Mouse (Mus musculus) adrenal gland, postnatal 36 days (tissue): Measurements from ENCODE around the gene Golm1. TPM values are rescaled to one million over a fixed set of nuclear protein-coding genes. Genes with fewer than 3 reads are reported as not detected.
"Not testable (repeated sequence)": the region's sequence is repeated elsewhere in the genome, so short reads cannot be mapped to it uniquely, and the experiment has no call there.

ENCODE experiments used
- DNase-seq, 2 experiments: peaks; one replicate each; pipeline ENCODE4 v3.0.0; 2021; ENCODE audit warnings: mixed read lengths in 1 of 2
- total RNA-seq, 2 experiments: library from RNA; stranded (reverse); gene quantifications; 2 replicates each; pipeline ENCODE4 v1.2.3; 2021

The Golm1 gene
- total RNA-seq, 2 experiments from 2014 or later, result 8.0 to 8.3 TPM

DNA sequence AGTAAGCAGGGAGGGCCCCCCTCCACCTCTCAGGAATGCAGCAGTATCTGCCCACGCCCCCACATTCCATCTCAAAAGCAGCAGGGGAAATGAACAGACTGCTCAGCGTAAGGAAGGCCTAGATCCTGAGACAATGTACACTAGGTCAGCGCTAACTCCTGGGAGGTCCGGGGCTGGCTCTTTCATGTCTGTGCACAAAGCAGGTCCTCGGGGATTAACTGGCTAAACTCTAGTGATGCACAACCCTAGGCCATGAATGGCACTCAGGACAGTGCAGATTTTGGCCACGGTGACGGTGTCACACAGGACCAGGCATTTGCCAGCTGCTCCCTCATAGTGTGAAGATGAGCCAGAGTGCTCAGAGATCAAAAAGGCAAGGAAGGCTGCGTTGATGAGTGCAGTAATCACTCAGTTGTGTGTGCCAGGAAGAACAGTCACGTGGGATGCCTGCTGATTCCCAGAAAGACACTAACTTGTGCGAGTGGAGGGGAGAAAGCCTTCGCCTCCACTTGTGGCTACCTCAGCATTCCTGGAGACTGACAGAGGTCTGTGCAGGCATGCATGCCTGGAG, 28.9 kb downstream of the Golm1 start:
- no peak for DNase-seq

DNA sequence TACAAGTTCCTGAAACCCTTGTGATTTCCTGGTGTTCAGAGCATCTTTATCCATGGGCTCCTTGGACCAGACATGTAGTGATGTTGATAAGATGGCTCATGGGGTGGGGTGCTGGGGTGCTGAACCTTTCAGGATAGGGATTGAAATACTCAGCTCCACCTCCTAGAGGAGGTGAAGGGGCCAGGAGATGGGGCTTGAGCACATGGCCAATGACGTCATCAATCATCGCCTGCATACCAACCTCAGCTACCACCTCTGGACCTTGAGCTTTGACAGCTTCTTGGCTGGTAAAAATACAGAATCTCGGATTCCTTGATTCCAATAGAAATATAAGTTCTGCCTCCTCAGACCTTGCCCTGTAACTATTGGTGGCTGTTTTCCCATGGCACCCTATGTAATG, 30.1 kb downstream of the Golm1 start:
- no peak for DNase-seq

- DNase-seq, result no peak
Measured at GRCm38 (mm10) chr13:59642818-59643217, 32.8 kb downstream of the Golm1 start.

DNA sequence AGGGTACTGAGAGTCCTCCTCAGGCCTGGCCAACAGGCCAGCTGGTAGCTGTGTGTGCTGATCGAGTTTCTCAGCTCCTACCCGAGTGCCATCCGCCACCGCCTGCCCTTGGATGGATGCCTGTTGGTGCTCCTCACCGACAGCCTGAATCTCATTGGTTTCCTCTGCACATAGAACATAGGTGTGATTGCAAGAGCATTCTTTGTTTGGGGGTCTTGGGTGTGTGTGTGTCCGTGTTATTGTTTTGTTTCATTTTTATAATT, 35.5 kb downstream of the Golm1 start:
- DNase-seq, result no peak

- no peak for DNase-seq
Measured at GRCm38 (mm10) chr13:59639368-59640177, 36.0 kb downstream of the Golm1 start.

- no peak for DNase-seq
Measured at GRCm38 (mm10) chr13:59637800-59638199, 37.8 kb downstream of the Golm1 start.

GRCm38 (mm10) chr13:59634637-59635036, 41.0 kb downstream of the Golm1 start:
- no peak for DNase-seq

- DNase-seq, result no peak
Measured at GRCm38 (mm10) chr13:59626739-59627138, 48.9 kb downstream of the Golm1 start.

GRCm38 (mm10) chr13:59624903-59625302, 50.7 kb downstream of the Golm1 start:
- DNase-seq, result no peak

GRCm38 (mm10) chr13:59624389-59624788, 51.2 kb downstream of the Golm1 start:
- DNase-seq, result no peak

- DNase-seq, result no peak
Measured at GRCm38 (mm10) chr13:59621643-59622489, 53.7 kb downstream of the Golm1 start.

DNA sequence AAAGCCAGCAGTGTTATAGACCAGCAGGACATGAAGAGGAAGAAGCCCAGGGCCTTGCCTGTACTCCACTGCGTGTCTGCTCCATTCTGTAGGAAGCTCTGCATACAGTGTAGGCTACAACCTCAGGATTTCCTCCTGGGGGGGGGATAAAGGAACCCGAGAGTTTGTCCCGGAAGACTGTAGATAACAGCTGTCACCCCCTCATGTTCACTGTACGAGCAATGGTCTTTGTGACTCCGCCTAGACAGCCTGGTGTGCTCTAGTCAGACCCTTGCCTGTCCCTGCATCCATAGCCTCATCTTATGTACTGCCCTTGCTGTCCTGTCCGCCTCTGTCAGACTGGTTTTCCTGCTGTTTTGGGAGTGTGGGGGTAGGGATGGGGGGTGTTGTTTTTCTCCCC, 57.1 kb downstream of the Golm1 start:
- no peak for DNase-seq

DNA sequence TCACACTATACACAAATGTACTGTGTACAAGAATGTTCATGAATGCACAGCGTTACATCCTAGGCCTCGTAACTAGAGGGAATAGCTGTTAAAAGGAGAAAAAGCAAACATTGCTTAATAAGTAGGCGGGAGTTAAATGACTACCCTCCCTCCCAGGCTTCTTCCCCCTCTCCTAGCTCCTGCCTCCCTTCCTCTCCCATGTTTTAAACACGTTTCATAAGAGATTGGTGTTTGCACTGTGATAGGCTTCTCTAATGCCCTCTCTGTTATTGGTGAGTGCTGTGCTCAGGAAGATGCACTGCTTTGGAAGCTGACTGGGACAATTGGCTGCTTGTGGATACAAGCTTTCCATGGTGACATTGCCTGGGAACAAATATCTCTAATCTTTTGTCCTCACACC, 60.1 kb downstream of the Golm1 start:
- DNase-seq, result no peak

- DNase-seq, result no peak
Measured at GRCm38 (mm10) chr13:59615152-59615551, 60.5 kb downstream of the Golm1 start.

GRCm38 (mm10) chr13:59613868-59614267, 61.7 kb downstream of the Golm1 start:
- no peak for DNase-seq

- DNase-seq, result no peak
Measured at GRCm38 (mm10) chr13:59610437-59610836, 65.2 kb downstream of the Golm1 start.

GRCm38 (mm10) chr13:59609885-59610284, 65.7 kb downstream of the Golm1 start:
- DNase-seq, result no peak

DNA sequence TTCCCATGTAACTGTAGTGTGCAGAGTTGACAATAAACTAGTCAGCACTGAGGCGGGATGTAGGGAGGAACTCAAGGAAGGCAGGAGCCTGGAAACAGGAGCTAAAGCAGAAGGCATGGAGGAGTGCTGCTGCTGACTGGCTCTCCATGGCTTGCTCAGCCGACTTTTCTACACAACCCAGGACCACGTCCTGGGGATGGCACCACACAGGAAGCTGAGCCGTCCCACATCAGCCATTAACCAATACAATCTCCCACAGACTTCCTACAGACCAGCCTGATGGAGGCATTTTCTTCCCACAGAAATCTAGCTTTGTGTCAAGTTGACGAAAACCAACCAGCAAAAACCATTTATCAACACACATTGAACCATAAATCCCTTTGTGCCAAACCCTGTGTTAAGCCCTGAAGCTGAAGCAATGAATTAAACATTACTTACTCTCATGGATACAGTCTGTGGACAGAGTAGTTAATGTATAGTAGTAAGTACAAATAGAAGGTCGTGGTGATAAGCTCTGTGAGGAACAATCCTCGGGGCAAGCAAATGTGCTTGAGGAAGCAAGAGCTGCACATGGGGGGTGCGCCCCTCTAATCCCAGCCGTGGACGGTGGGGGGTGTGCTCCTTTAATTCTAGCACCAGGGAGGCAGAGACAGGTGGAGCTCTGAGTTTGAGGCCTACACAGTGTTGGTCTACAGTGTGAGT, 70.2 kb downstream of the Golm1 start:
- no peak for DNase-seq

DNA sequence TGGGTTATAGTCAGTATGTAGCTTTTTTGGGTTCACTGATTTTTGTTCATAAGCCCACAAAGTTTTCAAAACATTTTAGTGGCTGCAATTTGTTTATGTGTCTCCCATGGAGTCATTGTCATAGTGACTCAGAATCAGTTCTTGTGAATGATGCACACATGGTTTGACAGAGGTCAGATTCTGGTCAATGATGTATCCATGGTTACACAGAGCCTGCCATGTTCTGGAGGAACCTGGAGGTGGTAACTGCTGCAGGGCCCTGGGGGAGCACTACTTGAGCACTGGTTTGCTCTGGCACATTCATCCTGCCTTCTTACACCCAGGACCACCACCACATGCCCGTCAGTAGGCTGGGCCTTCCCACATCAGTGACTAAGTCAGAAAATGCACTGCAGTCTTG, 71.1 kb downstream of the Golm1 start:
- no peak for DNase-seq

DNA sequence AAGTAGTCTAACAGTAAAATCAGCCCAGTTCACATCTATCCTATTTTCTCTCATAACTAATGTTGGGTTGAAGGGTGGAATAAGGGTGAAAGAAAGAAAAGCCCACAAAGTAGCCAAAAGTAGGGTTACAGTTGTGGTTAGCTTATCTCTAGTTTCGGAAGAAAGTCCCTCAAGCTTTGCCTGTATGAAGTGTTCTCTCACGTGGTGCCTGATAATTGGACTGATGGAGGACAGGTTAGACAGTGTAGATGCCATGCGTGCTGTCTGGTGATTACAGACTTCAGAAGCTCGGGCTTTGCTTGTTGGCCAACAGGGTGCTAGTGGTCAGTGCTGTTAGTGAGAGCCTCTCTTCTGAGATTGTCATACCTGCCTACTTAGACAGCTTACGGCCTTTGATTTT, 72.5 kb downstream of the Golm1 start:
- no peak for DNase-seq

GRCm38 (mm10) chr13:59592630-59593029, 83.0 kb downstream of the Golm1 start:
- no peak for DNase-seq

- DNase-seq, result not testable (repeated sequence)
Measured at GRCm38 (mm10) chr13:59592058-59592457, 83.6 kb downstream of the Golm1 start.

GRCm38 (mm10) chr13:59590691-59591090, 84.9 kb downstream of the Golm1 start:
- DNase-seq, result no peak
